Mouse (Mus musculus) lung, postnatal 14 days (tissue): ENCODE measurements around the gene Tmem40.

Source experiments
- DNase-seq: peaks from one replicate; pipeline ENCODE4 v3.0.0; 2021

Tmem40 gene

GRCm38 (mm10) chr6:115697739-115698558, 64.3 kb downstream of the Tmem40 start:
- DNase-seq, result peak; percentile 28

DNA sequence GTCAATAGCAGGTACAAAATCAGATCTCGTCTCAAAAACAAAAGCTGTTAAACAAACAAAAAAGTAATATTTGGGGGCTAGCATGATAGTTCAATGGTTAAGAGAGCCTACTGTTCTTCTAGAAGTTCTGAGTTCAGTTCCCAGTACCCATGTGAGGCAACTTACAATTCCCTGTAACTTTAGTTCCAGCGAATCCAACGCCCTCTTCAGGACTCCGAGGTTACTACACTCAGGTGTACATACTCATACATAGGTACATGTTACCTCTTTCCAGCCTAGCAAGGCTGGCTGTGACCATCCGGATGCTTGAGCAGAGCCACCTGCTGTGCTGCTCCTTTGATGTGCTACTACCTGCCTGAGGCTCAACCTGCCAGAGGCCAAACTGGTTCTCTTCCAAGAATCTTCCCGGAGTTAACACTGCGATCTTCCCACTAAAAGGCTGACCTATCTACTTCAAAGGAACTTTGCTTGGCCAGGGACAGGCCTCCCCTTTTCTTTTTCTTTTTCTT, 65.4 kb downstream of the Tmem40 start:
- DNase-seq, result no peak

DNA sequence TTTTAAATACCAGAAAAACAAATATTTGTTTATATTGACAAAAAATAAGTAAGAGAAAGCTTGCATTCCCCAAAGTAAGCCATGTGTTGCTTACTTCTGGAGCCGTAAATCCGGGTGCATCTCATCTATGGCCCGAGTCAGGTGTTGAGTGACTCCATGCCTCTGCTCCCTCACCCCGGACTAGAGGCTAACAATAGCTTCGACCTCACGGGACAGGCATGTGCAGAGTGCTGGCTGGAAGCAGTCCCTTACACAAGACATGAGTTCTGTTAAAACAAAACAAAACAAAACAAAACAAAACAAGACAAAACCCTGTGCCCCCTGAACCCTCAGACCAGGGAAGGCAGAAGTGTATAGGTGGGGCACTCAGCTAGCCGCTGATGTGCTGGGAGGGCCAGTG, 67.1 kb downstream of the Tmem40 start:
- DNase-seq, result no peak

GRCm38 (mm10) chr6:115694441-115694842, 67.8 kb downstream of the Tmem40 start:
- DNase-seq, result peak; percentile 25

GRCm38 (mm10) chr6:115692963-115693730, 69.1 kb downstream of the Tmem40 start:
- no peak for DNase-seq

GRCm38 (mm10) chr6:115692163-115692950, 69.9 kb downstream of the Tmem40 start:
- DNase-seq, result no peak

- no peak for DNase-seq
Measured at GRCm38 (mm10) chr6:115690105-115690504, 72.1 kb downstream of the Tmem40 start.

DNA sequence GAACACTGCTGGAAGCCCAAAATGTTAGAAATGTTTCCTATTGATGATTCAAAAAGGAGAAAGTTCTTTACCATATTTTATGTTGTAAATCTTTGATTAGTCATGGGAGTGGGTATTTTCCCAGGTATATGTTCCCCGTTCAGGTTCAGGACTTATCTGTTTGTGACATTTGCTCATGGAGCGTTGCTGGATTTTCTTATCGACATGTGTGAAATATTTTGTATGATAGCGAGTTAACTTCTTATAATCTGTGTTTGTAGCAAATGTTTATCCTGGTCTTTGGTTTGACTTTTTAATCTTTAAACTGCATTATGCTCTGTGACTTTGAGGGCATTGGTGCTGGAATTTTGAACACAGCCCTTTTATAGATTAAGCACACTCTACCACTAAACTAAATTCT, 73.6 kb downstream of the Tmem40 start:
- DNase-seq, result no peak

GRCm38 (mm10) chr6:115687753-115688152, 74.5 kb downstream of the Tmem40 start:
- no peak for DNase-seq

DNA sequence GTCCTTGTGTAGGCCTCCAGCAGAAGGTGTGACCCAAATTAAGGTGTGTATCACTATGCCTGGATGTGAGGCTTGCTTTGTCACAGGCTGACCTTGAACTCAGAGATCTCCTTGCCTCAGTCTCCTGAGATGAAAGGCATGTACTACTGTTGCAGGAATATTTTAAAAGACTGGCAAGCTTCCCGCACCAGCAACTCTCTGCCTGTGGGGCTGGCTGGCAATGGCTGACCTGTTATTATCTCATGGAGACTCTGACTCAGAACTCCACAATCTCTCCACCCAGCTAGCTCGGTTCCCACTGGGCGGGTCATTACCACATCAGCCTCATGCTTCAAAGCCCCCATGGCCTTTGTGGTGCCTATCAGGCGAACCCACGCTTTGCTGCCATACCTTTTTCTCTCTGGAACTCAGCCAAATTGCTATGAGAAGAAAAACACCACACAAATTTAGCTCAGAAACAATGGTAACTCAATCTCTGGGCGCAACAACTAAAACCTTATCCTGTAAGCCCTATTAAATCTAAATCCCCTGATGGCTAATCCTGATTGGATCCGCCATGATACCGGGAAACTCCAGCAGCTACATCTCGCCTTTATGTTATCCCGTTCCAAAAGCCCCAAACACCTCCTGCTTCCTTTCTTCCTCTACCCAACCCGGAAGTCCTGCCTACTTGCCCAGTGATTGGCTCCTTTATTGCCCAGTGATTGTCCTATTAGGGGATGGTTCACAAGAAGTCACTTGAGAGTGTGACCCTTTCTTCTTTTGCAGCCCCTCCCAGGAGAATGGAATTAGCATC, 77.2 kb downstream of the Tmem40 start:
- DNase-seq, result no peak

DNA sequence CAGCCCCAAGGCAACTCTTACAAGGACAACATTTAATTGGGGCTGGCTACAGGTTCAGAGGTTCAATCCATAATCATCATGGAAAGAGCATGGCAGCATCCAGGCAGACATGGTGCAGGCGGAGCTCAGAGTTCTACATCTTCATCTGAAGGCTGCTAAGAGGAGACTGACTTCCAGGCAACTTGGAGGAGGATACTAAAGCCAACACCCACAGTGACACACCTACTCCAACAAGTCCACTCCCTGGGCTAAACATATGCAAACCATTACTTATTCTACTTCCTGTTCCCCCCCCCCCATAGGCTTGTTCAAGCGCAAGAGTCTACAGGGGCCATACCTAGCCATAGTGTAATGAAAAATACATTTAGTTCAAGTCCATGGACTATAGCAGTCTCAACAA, 77.9 kb downstream of the Tmem40 start:
- DNase-seq, result no peak

DNA sequence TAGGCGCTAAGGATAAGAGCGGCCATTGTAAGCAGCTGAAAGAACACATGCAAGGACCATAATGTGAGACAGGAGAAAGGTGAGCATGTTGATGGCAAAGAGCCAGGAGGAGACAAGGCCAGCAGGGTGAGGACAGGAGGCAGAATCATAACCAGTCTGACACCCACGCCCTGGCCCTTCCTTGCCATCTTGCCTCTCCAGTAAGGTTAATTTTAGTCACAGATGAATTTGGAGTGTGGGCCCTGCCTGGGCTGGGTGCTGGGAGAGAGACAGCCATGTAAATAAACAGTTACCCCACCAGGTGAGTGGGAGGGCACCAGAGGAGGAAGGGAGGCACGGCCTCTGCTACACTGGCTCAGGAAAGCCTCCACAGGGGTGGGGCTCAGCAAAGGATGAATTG, 81.1 kb downstream of the Tmem40 start:
- no peak for DNase-seq
